Mouse (Mus musculus): Measurements from ENCODE around the gene Hoxa9. TPM values are rescaled to one million over a fixed set of nuclear protein-coding genes. Genes with fewer than 3 reads are reported as not detected.

Gene Hoxa9
- polyA plus RNA-seq, 1 experiment, result 17.7 TPM

- H3K4me2 ChIP-seq (ENCODE audit: low read depth), result no peak overlapping the region
- H3K36me3 ChIP-seq (ENCODE audit: control insufficient read depth, insufficient read depth), result no peaks in the 10 kb centered on the region
- H3K27me3 ChIP-seq (ENCODE audit: control insufficient read depth, insufficient read depth, insufficient read length), result no peaks in the 10 kb centered on the region
- no peak overlapping the region for H3ac ChIP-seq (ENCODE audit: control insufficient read depth, insufficient read length)
- TF ChIP-seq REST (IDR thresholded peaks at IDR 0.05; ENCODE audit: insufficient read depth, insufficient read length) (no peak), USF1 (IDR thresholded peaks at IDR 0.05; ENCODE audit: low read depth) (no peak), E2F4 (IDR thresholded peaks at IDR 0.05; ENCODE audit: insufficient read depth) (no peak), TCF12 (IDR thresholded peaks at IDR 0.05; ENCODE audit: insufficient read depth, poor library complexity, severe bottlenecking) (no peak), CEBPB (IDR thresholded peaks at IDR 0.05; ENCODE audit: insufficient read depth, poor library complexity, severe bottlenecking) (no peak), MYOG (IDR thresholded peaks at IDR 0.05; ENCODE audit: control insufficient read depth in 1 of 3, insufficient read depth in 1 of 3, insufficient read length in 2 of 3, low read depth in 2 of 3) (no peak), POLR2AphosphoS2 (IDR thresholded peaks at IDR 0.05; ENCODE audit: insufficient read length, low read depth) (no peak), MYOD1 (IDR thresholded peaks at IDR 0.05; ENCODE audit: control insufficient read depth in 1 of 3, insufficient read length in 2 of 3, low read depth in 2 of 3) (no peak), SRF (IDR thresholded peaks at IDR 0.05; ENCODE audit: control insufficient read depth, insufficient read length, low read depth) (no peak), MAX (IDR thresholded peaks at IDR 0.05; ENCODE audit: low read depth) (no peak), TCF3 (IDR thresholded peaks at IDR 0.05; ENCODE audit: insufficient read length, low read depth) (no peak), POLR2A (IDR thresholded peaks at IDR 0.05; ENCODE audit: insufficient read length, low read depth) (no peak)
- H3K79me2 ChIP-seq (ENCODE audit: control insufficient read depth, insufficient read depth), result no peaks in the 10 kb centered on the region
- no peak overlapping the region for H3K4me3 ChIP-seq
These were observed 43.7 kb upstream of the Hoxa9 start for GRCm38 (mm10) chr6:52274576-52274975.

DNA sequence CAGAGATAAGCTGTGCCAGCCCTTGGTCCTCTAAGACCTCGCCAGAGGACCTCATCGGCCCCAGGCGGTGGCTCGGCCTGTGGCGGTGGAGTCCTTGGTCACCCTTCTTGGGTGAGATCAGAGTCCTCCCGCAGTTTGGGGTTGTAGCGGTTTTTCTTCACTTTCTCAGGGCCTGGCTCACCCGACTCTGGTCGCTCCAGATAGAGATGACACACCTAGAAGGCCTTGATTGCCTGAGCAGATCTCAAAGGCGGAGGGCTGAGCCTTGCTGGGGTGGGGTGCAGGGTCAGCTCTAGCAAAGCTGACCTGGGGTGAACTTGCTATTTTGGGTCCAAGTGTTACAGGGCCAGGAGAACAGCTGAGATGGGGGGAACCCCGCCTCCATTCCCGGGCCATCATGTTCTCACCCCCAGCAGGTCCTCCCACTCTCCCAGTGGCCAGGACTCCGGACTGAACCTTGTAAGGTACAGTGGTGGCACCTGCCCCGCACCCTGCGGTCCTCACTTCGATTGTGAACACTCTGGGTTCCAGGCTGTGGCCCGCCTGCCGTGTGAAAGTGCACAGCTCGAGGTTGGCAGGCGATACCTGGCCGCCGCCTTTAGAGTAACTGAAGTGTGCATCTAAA lies 42.9 kb upstream of the Hoxa9 start:
- Histone ChIP-seq H3K4me3 (no peak overlapping the region), H3K36me3 (ENCODE audit: control insufficient read depth, insufficient read depth) (no peaks in the 10 kb centered on the region), H3K79me2 (ENCODE audit: control insufficient read depth, insufficient read depth) (no peaks in the 10 kb centered on the region), H3ac (ENCODE audit: control insufficient read depth, insufficient read length) (no peak overlapping the region), H3K4me2 (ENCODE audit: low read depth) (no peak overlapping the region), H3K27me3 (ENCODE audit: control insufficient read depth, insufficient read depth, insufficient read length) (no peaks in the 10 kb centered on the region)
- TF ChIP-seq USF1 (IDR thresholded peaks at IDR 0.05; ENCODE audit: low read depth) (no peak), SRF (IDR thresholded peaks at IDR 0.05; ENCODE audit: control insufficient read depth, insufficient read length, low read depth) (no peak), E2F4 (IDR thresholded peaks at IDR 0.05; ENCODE audit: insufficient read depth) (no peak), POLR2AphosphoS2 (IDR thresholded peaks at IDR 0.05; ENCODE audit: insufficient read length, low read depth) (no peak), TCF12 (IDR thresholded peaks at IDR 0.05; ENCODE audit: insufficient read depth, poor library complexity, severe bottlenecking) (no peak), MYOG (IDR thresholded peaks at IDR 0.05; ENCODE audit: control insufficient read depth in 1 of 3, insufficient read depth in 1 of 3, insufficient read length in 2 of 3, low read depth in 2 of 3) (no peak), POLR2A (IDR thresholded peaks at IDR 0.05; ENCODE audit: insufficient read length, low read depth) (no peak), MAX (IDR thresholded peaks at IDR 0.05; ENCODE audit: low read depth) (no peak), TCF3 (IDR thresholded peaks at IDR 0.05; ENCODE audit: insufficient read length, low read depth) (no peak), CEBPB (IDR thresholded peaks at IDR 0.05; ENCODE audit: insufficient read depth, poor library complexity, severe bottlenecking) (no peak), MYOD1 (IDR thresholded peaks at IDR 0.05; ENCODE audit: control insufficient read depth in 1 of 3, insufficient read length in 2 of 3, low read depth in 2 of 3) (no peak)

GRCm38 (mm10) chr6:52272766-52273655 lies 42.1 kb upstream of the Hoxa9 start:
- Histone ChIP-seq H3K4me2 (ENCODE audit: low read depth) (no peak overlapping the region), H3K36me3 (ENCODE audit: control insufficient read depth, insufficient read depth) (no peaks in the 10 kb centered on the region), H3K27me3 (ENCODE audit: control insufficient read depth, insufficient read depth, insufficient read length) (peaks cover 5% of the 10 kb centered on the region), H3K79me2 (ENCODE audit: control insufficient read depth, insufficient read depth) (no peaks in the 10 kb centered on the region), H3K4me3 (no peak overlapping the region), H3ac (ENCODE audit: control insufficient read depth, insufficient read length) (no peak overlapping the region)
- no peak for TF ChIP-seq MAX (IDR thresholded peaks at IDR 0.05; ENCODE audit: low read depth)
- TF ChIP-seq TCF12 (IDR thresholded peaks at IDR 0.05; ENCODE audit: insufficient read depth, poor library complexity, severe bottlenecking), result no peak
- TF ChIP-seq E2F4 (IDR thresholded peaks at IDR 0.05; ENCODE audit: insufficient read depth), result no peak
- TF ChIP-seq POLR2A (IDR thresholded peaks at IDR 0.05; ENCODE audit: insufficient read length, low read depth), result no peak
- TF ChIP-seq MYOD1 (IDR thresholded peaks at IDR 0.05; ENCODE audit: control insufficient read depth in 1 of 3, insufficient read length in 2 of 3, low read depth in 2 of 3), result no peak
- no peak for TF ChIP-seq MYOG (IDR thresholded peaks at IDR 0.05; ENCODE audit: control insufficient read depth in 1 of 3, insufficient read depth in 1 of 3, insufficient read length in 2 of 3, low read depth in 2 of 3)
- no peak for TF ChIP-seq REST (IDR thresholded peaks at IDR 0.05; ENCODE audit: insufficient read depth, insufficient read length)

- Histone ChIP-seq H3K36me3 (ENCODE audit: control insufficient read depth, insufficient read depth) (no peaks in the 10 kb centered on the region), H3ac (ENCODE audit: control insufficient read depth, insufficient read length) (no peak overlapping the region), H3K27me3 (ENCODE audit: control insufficient read depth, insufficient read depth, insufficient read length) (peaks cover 12% of the 10 kb centered on the region), H3K4me2 (ENCODE audit: low read depth) (no peak overlapping the region), H3K4me3 (no peak overlapping the region), H3K79me2 (ENCODE audit: control insufficient read depth, insufficient read depth) (no peaks in the 10 kb centered on the region)
- TF ChIP-seq POLR2AphosphoS2 (IDR thresholded peaks at IDR 0.05; ENCODE audit: insufficient read length, low read depth) (no peak), CEBPB (IDR thresholded peaks at IDR 0.05; ENCODE audit: insufficient read depth, poor library complexity, severe bottlenecking) (no peak)
These were observed 39.9 kb upstream of the Hoxa9 start for GRCm38 (mm10) chr6:52270494-52271480.
